In the genomic region with DNA sequence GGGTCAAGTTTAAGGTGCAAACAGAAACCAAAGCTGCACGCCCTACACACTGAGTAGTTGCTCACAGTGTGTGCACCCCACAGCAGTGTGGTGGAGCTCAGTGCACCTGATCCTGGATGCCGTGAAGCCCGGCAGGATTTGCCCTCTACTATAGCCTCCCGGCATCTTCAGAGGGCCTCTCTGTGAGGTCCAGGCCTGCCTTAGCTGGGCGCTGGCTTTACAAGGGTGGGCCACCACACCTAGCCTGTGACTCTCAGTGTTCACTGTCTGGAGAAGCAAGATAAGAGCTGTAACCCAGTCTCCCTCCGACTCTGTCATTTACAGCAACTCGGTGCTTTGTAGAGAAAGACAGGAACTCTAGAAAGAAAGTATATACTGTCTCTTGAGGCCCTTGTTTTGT, we compare ENCODE assay signal across 12 mouse cellular contexts. TPM values are rescaled to one million over a fixed set of nuclear protein-coding genes. Genes with fewer than 3 reads are reported as not detected.
DNase-seq lines count a peak whose midpoint lies in the region; ATAC-seq lines count a peak whose summit lies in the region.
"Had no signal": no experiment of that assay in that cellular context is flagged by ENCODE, and none has a peak within 500 bp of the region (broad histone marks: within the 10 kb centered on the region; RNA-seq: fewer than 3 reads in every experiment).

No protein-coding gene starts in this region.

- 90% methylated on average over 7 of the region's 7 CpGs for WGBS in hindbrain, embryonic 15.5 days
- 89% methylated on average over 7 of the region's 7 CpGs for WGBS in hindbrain, embryonic 12.5 days
- WGBS in embryonic facial prominence, embryonic 10.5 days = 86% methylated on average over 7 of the region's 7 CpGs
- 17% methylated on average over 7 of the region's 7 CpGs for WGBS in liver, embryonic 12.5 days (ENCODE audit: insufficient replicate concordance)
- WGBS in stomach, embryonic 15.5 days = 49% methylated on average over 7 of the region's 7 CpGs
- WGBS in hindbrain, embryonic 10.5 days = 85% methylated on average over 7 of the region's 7 CpGs

- H3K4me3 ChIP-seq in hindbrain, embryonic 15.5 days = no peak overlapping the region
- no peak overlapping the region for H3K4me3 ChIP-seq in hindbrain, embryonic 12.5 days
- H3K4me3 ChIP-seq in embryonic facial prominence, embryonic 10.5 days = no peak overlapping the region
- peak overlapping the region; percentile 90 for H3K4me3 ChIP-seq in liver, embryonic 12.5 days
- no peak overlapping the region for H3K4me3 ChIP-seq in stomach, embryonic 15.5 days (replicated peaks)
- no peak overlapping the region for H3K4me3 ChIP-seq in hindbrain, embryonic 10.5 days
- H3K4me3 ChIP-seq: forebrain, embryonic 10.5 days had no signal

- H3K9ac ChIP-seq in hindbrain, embryonic 15.5 days = no peak overlapping the region
- no peak overlapping the region for H3K9ac ChIP-seq in hindbrain, embryonic 12.5 days
- peak overlapping the region; percentile 96 for H3K9ac ChIP-seq in liver, embryonic 12.5 days
- H3K9ac ChIP-seq in stomach, embryonic 15.5 days = no peak overlapping the region

- peak; percentile 24; the same call in 1 of the 2 replicates for ATAC-seq in hindbrain, embryonic 15.5 days (ENCODE audit: low FRiP score, low read depth)
- no peak for ATAC-seq in hindbrain, embryonic 12.5 days (ENCODE audit: low FRiP score)
- peak; percentile 91 for ATAC-seq in liver, embryonic 12.5 days
- ATAC-seq in stomach, embryonic 15.5 days (ENCODE audit: insufficient read depth, low FRiP score, low read depth) = peak; percentile 89
- ATAC-seq in inflammation-experienced regulatory T-cells, adult 6 months = no peak
- ATAC-seq: CD4-positive, CD25-positive, alpha-beta regulatory T cell, adult 4 months had no signal

- peaks cover 17% of the 10 kb centered on the region for H3K4me1 ChIP-seq in hindbrain, embryonic 15.5 days (replicated peaks)
- peaks cover 29% of the 10 kb centered on the region for H3K4me1 ChIP-seq in hindbrain, embryonic 12.5 days
- peaks cover 33% of the 10 kb centered on the region for H3K4me1 ChIP-seq in embryonic facial prominence, embryonic 10.5 days
- H3K4me1 ChIP-seq in liver, embryonic 12.5 days = peaks cover 75% of the 10 kb centered on the region
- H3K4me1 ChIP-seq in stomach, embryonic 15.5 days = peaks cover 6% of the 10 kb centered on the region
- H3K4me1 ChIP-seq in hindbrain, embryonic 10.5 days (replicated peaks) = peaks cover 32% of the 10 kb centered on the region

- no peak overlapping the region for H3K27ac ChIP-seq in hindbrain, embryonic 15.5 days (replicated peaks)
- H3K27ac ChIP-seq in hindbrain, embryonic 12.5 days = no peak overlapping the region; the same call in 1 of the 2 replicates
- 0 out of 2 replicates have a peak overlapping the region, but pooled peaks have one; percentile 40 for H3K27ac ChIP-seq in embryonic facial prominence, embryonic 10.5 days (replicated peaks)
- peak overlapping the region; percentile 98 for H3K27ac ChIP-seq in liver, embryonic 12.5 days
- no peak overlapping the region for H3K27ac ChIP-seq in stomach, embryonic 15.5 days
- no peak overlapping the region for H3K27ac ChIP-seq in hindbrain, embryonic 10.5 days

- no peaks in the 10 kb centered on the region for H3K27me3 ChIP-seq in hindbrain, embryonic 15.5 days
- no peaks in the 10 kb centered on the region for H3K27me3 ChIP-seq in hindbrain, embryonic 12.5 days
- H3K27me3 ChIP-seq in embryonic facial prominence, embryonic 10.5 days (replicated peaks; ENCODE audit: low read depth, poor library complexity, severe bottlenecking) = no peaks in the 10 kb centered on the region
- H3K27me3 ChIP-seq in liver, embryonic 12.5 days (replicated peaks) = no peaks in the 10 kb centered on the region
- no peaks in the 10 kb centered on the region for H3K27me3 ChIP-seq in stomach, embryonic 15.5 days (replicated peaks)
- no peaks in the 10 kb centered on the region for H3K27me3 ChIP-seq in hindbrain, embryonic 10.5 days (ENCODE audit: insufficient read depth, poor library complexity, severe bottlenecking)

- H3K9me3 ChIP-seq in hindbrain, embryonic 15.5 days = no peaks in the 10 kb centered on the region
- H3K9me3 ChIP-seq in hindbrain, embryonic 12.5 days (replicated peaks) = no peaks in the 10 kb centered on the region
- H3K9me3 ChIP-seq in embryonic facial prominence, embryonic 10.5 days = no peaks in the 10 kb centered on the region
- H3K9me3 ChIP-seq in liver, embryonic 12.5 days (replicated peaks) = no peaks in the 10 kb centered on the region; the same call in 1 of the 2 replicates
- no peaks in the 10 kb centered on the region for H3K9me3 ChIP-seq in stomach, embryonic 15.5 days
- H3K9me3 ChIP-seq in hindbrain, embryonic 10.5 days = no peaks in the 10 kb centered on the region
- H3K9me3 ChIP-seq: forebrain, embryonic 10.5 days had no signal

- peaks cover 14% of the 10 kb centered on the region; the same call in 1 of the 2 replicates for H3K36me3 ChIP-seq in hindbrain, embryonic 15.5 days
- H3K36me3 ChIP-seq in hindbrain, embryonic 12.5 days = peaks cover 32% of the 10 kb centered on the region
- H3K36me3 ChIP-seq in embryonic facial prominence, embryonic 10.5 days (replicated peaks) = peaks cover 68% of the 10 kb centered on the region
- H3K36me3 ChIP-seq in liver, embryonic 12.5 days = peaks cover 94% of the 10 kb centered on the region
- peaks cover 28% of the 10 kb centered on the region for H3K36me3 ChIP-seq in stomach, embryonic 15.5 days
- peaks cover 50% of the 10 kb centered on the region for H3K36me3 ChIP-seq in hindbrain, embryonic 10.5 days

- DNase-seq in embryonic facial prominence, embryonic 10.5 days (ENCODE audit: low spot score) = no peak
- no peak for DNase-seq in cerebellum, postnatal 36 days
- DNase-seq in hindbrain, embryonic 10.5 days (ENCODE audit: low spot score) = no peak
- DNase-seq: kidney, adult 11 months; lung, postnatal 10 days had no signal

- no peak overlapping the region for H3K4me2 ChIP-seq in hindbrain, embryonic 15.5 days
- H3K4me2 ChIP-seq in hindbrain, embryonic 12.5 days (replicated peaks) = no peak overlapping the region
- H3K4me2 ChIP-seq in liver, embryonic 12.5 days = peak overlapping the region; percentile 88
- no peak overlapping the region for H3K4me2 ChIP-seq in stomach, embryonic 15.5 days

RNA-seq across cellular contexts. Expression of a gene that starts 6.4 kb away (rescaled TPM):
- polyA plus RNA-seq in hindbrain, embryonic 15.5 days (2015; fragmentation: Nextera tagmentation; extraction: Ambion mirVana) = 164 and 169 TPM in 2 replicates
- polyA plus RNA-seq in hindbrain, embryonic 12.5 days (2016; fragmentation: Nextera tagmentation; extraction: Ambion mirVana) = 149 and 157 TPM in 2 replicates
- 218 and 234 TPM in 2 replicates for polyA plus RNA-seq in embryonic facial prominence, embryonic 10.5 days (2016; fragmentation: Nextera tagmentation; extraction: Ambion mirVana)
- 719 and 730 TPM in 2 replicates for polyA plus RNA-seq in liver, embryonic 12.5 days (2016; fragmentation: Nextera tagmentation; extraction: Ambion mirVana)
- polyA plus RNA-seq in stomach, embryonic 15.5 days (2015; fragmentation: Nextera tagmentation; extraction: Ambion mirVana) = 159 and 193 TPM in 2 replicates
- 1 to 10 TPM; 4.0 to 6.9 (median 6.6) TPM for polyA plus RNA-seq in inflammation-experienced regulatory T-cells, adult 6 months (2017; shearing (Covaris generic))
- polyA plus RNA-seq in hindbrain, embryonic 10.5 days (2016; fragmentation: Nextera tagmentation; extraction: Ambion mirVana) = 230 and 235 TPM in 2 replicates

RNA-seq across cellular contexts. Expression of a gene that starts 29.3 kb away (rescaled TPM):
- 0.36 and 0.43 TPM in 2 replicates for polyA plus RNA-seq in hindbrain, embryonic 15.5 days (2015; fragmentation: Nextera tagmentation; extraction: Ambion mirVana)
- polyA plus RNA-seq in hindbrain, embryonic 12.5 days (2016; fragmentation: Nextera tagmentation; extraction: Ambion mirVana) = 0.21 and 0.47 TPM in 2 replicates
- polyA plus RNA-seq in embryonic facial prominence, embryonic 10.5 days (2016; fragmentation: Nextera tagmentation; extraction: Ambion mirVana) = 0.24 and 0.26 TPM in 2 replicates
- 2.1 and 2.5 TPM in 2 replicates for polyA plus RNA-seq in liver, embryonic 12.5 days (2016; fragmentation: Nextera tagmentation; extraction: Ambion mirVana)
- polyA plus RNA-seq in stomach, embryonic 15.5 days (2015; fragmentation: Nextera tagmentation; extraction: Ambion mirVana) = 0.70 and 0.99 TPM in 2 replicates
- 1 to 10 TPM; 2.2 to 5.4 (median 3.0) TPM for polyA plus RNA-seq in inflammation-experienced regulatory T-cells, adult 6 months (2017; shearing (Covaris generic))
- polyA plus RNA-seq in hindbrain, embryonic 10.5 days (2016; fragmentation: Nextera tagmentation; extraction: Ambion mirVana) = 0.09 and 0.15 TPM in 2 replicates

Comparison
In these comparisons a context has a peak if more than half of its experiments do, and no peak if none do; other contexts are left out.
1. ATAC-seq: peak in hindbrain, embryonic 15.5 days (single experiment), liver, embryonic 12.5 days (single experiment) and stomach, embryonic 15.5 days (single experiment); none in hindbrain, embryonic 12.5 days (single experiment) and inflammation-experienced regulatory T-cells, adult 6 months (single experiment).
2. H3K27ac ChIP-seq: peak in embryonic facial prominence, embryonic 10.5 days (single experiment) and liver, embryonic 12.5 days (single experiment); none in hindbrain, embryonic 15.5 days (single experiment), hindbrain, embryonic 12.5 days (single experiment), stomach, embryonic 15.5 days (single experiment) and hindbrain, embryonic 10.5 days (single experiment).
3. RNA of a gene that starts 6.4 kb away (polyA plus RNA-seq): 719 to 730 TPM in liver, embryonic 12.5 days, 230 to 235 TPM in hindbrain, embryonic 10.5 days, 218 to 234 TPM in embryonic facial prominence, embryonic 10.5 days, 159 to 193 TPM in stomach, embryonic 15.5 days, 164 to 169 TPM in hindbrain, embryonic 15.5 days and 149 to 157 TPM in hindbrain, embryonic 12.5 days; 4.0 to 6.9 TPM in inflammation-experienced regulatory T-cells, adult 6 months; every median in the first group is over 10 times any median in the second.